Mouse (Mus musculus) liver, embryonic 15.5 days (tissue): ENCODE measurements around the gene Pigk. TPM values are rescaled to one million over a fixed set of nuclear protein-coding genes. Genes with fewer than 3 reads are reported as not detected.
A peak's percentile ranks its signal among the peaks of the same experiment; 100 is the strongest.

Experiments
- ATAC-seq: fragments of 200-750 bp; cut with Nextera tagmentation; 2 replicates; pipeline ENCODE4 v1.8.0; 2017; ENCODE audit warnings: moderate number of reproducible peaks, mild to moderate bottlenecking, moderate library complexity; ENCODE audit not compliant: insufficient read depth
- H3K27ac ChIP-seq: fragments of 300-500 bp; sonication (generic); replicated peaks from 2 replicates; pipeline ENCODE4 v1.5.1; 2015; ENCODE audit warnings: mild to moderate bottlenecking, inconsistent platforms
- H3K27me3 ChIP-seq: fragments of 300-500 bp; sonication (generic); 2 replicates; pipeline ENCODE4 v1.6.1; 2015; ENCODE audit warnings: mild to moderate bottlenecking, inconsistent platforms
- H3K36me3 ChIP-seq: fragments of 300-500 bp; sonication (generic); replicated peaks from 2 replicates; pipeline ENCODE4 v1.6.1; 2015; ENCODE audit warnings: moderate library complexity, mild to moderate bottlenecking, inconsistent platforms
- H3K4me1 ChIP-seq: fragments of 300-500 bp; sonication (generic); replicated peaks from 2 replicates; pipeline ENCODE4 v1.6.1; 2015; ENCODE audit warnings: inconsistent platforms
- H3K4me2 ChIP-seq: fragments of 300-500 bp; sonication (generic); 2 replicates; pipeline ENCODE4 v1.6.1; 2015; ENCODE audit warnings: moderate library complexity, mild to moderate bottlenecking, inconsistent platforms
- H3K4me3 ChIP-seq: fragments of 300-500 bp; sonication (generic); replicated peaks from 2 replicates; pipeline ENCODE4 v1.5.1; 2015; ENCODE audit warnings: mild to moderate bottlenecking, inconsistent platforms
- H3K9ac ChIP-seq: fragments of 300-500 bp; sonication (generic); 2 replicates; pipeline ENCODE4 v1.6.1; 2015; ENCODE audit warnings: moderate library complexity, mild to moderate bottlenecking, inconsistent platforms
- H3K9me3 ChIP-seq: fragments of 300-500 bp; sonication (generic); replicated peaks from 2 replicates; pipeline ENCODE4 v1.6.1; 2016; ENCODE audit warnings: inconsistent platforms
- WGBS: fragments of 180-500 bp; shearing (Covaris S2); methylation state at CpG from one replicate; pipeline ENCODE4 v1.1.7; 2015; ENCODE audit warnings: mixed read lengths; ENCODE audit not compliant: insufficient replicate concordance; 5-methylcytosine and 5-hydroxymethylcytosine counted together
- polyA plus RNA-seq: library from polyadenylated mRNA; unstranded; fragments of >200 nt; fragmentation: Nextera tagmentation; extraction: Ambion mirVana; gene quantifications from 2 replicates; pipeline ENCODE4 v1.2.1, GENCODE M21; 2015

Gene Pigk
- polyA plus RNA-seq, 1 experiment from 2014 or later = 23.5 TPM

DNA sequence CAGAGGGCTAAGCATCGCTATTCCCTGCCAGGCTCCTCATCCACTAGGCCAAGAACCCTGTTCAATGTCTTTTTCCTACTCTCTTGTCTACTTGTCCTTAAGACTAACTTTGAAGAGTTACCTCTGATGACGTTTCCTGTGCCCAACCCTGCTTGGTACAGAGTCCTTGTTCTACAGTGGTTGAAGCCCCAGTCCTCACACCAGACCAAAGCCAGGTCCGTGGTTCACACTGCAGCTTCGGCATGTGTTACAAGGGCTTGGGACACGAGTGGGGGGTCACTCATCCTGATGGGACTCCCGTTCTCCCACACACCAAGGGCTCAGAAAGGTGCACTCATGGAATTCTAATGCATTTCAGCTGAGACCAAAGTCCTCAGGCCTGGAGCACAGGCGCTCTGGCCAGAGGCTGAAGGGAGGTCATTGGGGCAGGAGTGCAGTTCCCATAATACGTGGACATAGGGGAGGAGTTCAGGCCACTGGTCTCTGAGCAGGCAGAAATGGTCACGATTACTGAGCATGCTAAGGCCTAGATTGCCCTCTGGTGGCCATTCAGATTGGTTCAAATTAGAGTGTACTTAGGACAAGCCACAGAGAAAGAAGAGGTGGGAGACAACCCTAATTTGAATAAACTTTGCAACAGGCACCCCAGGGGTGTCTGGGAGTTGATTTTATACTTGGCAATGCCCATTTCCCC is 86.0 kb downstream of the Pigk start:
- ATAC-seq = peak; percentile 77
- whole genome bisulfite sequencing = 56% methylated on average over 9 of the region's 9 CpGs

DNA sequence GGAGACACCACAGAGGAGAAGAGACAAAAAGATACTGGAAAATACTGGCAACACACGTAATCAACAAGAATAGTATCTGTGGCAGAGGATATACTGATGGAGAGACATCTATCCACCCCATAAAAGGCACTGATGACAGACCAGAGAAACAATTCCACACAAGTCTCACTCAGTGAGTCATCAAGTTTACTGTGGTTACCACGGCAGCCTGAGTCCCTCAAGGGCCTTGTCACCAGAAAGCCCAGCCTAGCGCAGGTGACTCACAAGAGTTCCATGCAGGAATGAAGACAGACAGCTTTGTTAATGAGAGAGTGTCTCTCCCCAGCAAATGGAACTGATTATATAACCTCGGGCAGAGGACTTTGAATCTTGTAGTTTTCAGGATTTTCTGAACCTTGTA is 100.0 kb downstream of the Pigk start:
- Histone ChIP-seq H3K9me3 (no peaks in the 10 kb centered on the region), H3K27me3 (no peaks in the 10 kb centered on the region), H3K4me1 (no peaks in the 10 kb centered on the region), H3K36me3 (no peaks in the 10 kb centered on the region), H3K9ac (no peak overlapping the region), H3K27ac (no peak overlapping the region), H3K4me2 (no peak overlapping the region), H3K4me3 (no peak overlapping the region)
- ATAC-seq = no peak
- WGBS = 48% methylated on average over 4 of the region's 4 CpGs

More for the DNA sequence above, 86.0 kb downstream of the Pigk start:
- no peak overlapping the region for H3K4me3 ChIP-seq
- no peaks in the 10 kb centered on the region for H3K36me3 ChIP-seq
- no peak overlapping the region for H3K4me2 ChIP-seq
- no peaks in the 10 kb centered on the region for H3K4me1 ChIP-seq
- H3K27me3 ChIP-seq = no peaks in the 10 kb centered on the region
- H3K27ac ChIP-seq = no peak overlapping the region
- no peak overlapping the region for H3K9ac ChIP-seq
- no peaks in the 10 kb centered on the region for H3K9me3 ChIP-seq

- Histone ChIP-seq H3K27me3 (no peaks in the 10 kb centered on the region), H3K9me3 (no peaks in the 10 kb centered on the region), H3K4me3 (no peak overlapping the region), H3K27ac (no peak overlapping the region), H3K9ac (no peak overlapping the region), H3K4me1 (no peaks in the 10 kb centered on the region), H3K4me2 (no peak overlapping the region), H3K36me3 (no peaks in the 10 kb centered on the region)
- WGBS = 61% methylated on average over 5 of the region's 5 CpGs
- ATAC-seq = no peak
Observed at GRCm38 (mm10) chr3:152815110-152815509, 101.2 kb downstream of the Pigk start.

DNA sequence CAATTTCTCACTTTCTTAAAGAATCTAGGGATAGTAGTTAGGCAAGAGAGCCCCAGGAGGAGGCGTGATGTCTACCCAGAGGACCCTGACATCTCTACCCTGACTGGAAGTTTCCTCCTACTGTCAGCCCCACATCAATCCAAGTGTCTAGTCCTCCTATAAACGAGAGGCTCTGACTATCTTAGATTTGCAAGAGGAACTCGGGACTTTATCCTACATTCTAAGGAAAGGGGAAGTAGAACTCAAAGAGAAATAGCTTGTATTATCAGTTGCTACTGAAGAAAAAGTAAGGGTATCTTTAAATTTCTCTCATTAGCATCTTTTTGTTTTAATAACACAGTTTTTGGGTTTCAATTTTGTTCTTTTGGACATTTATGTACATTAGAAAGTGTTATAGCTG is 106.5 kb downstream of the Pigk start:
- WGBS = 31% methylated on average over 3 of the region's 3 CpGs
- Histone ChIP-seq H3K4me1 (no peaks in the 10 kb centered on the region), H3K27ac (no peak overlapping the region), H3K9me3 (no peaks in the 10 kb centered on the region), H3K4me2 (no peak overlapping the region), H3K9ac (no peak overlapping the region), H3K27me3 (no peaks in the 10 kb centered on the region), H3K4me3 (no peak overlapping the region), H3K36me3 (no peaks in the 10 kb centered on the region)
- no peak for ATAC-seq

- no peak overlapping the region for H3K4me3 ChIP-seq
- H3K27ac ChIP-seq = no peak overlapping the region
- no peaks in the 10 kb centered on the region for H3K4me1 ChIP-seq
- H3K36me3 ChIP-seq = no peaks in the 10 kb centered on the region
- H3K4me2 ChIP-seq = no peak overlapping the region
- no peaks in the 10 kb centered on the region for H3K27me3 ChIP-seq
- ATAC-seq = no peak
- no peak overlapping the region for H3K9ac ChIP-seq
- WGBS = 50% methylated on average over 14 of the region's 14 CpGs
- no peaks in the 10 kb centered on the region for H3K9me3 ChIP-seq
Observed at GRCm38 (mm10) chr3:152821202-152821601, 107.3 kb downstream of the Pigk start.

- WGBS = 68% methylated on average over 3 of the region's 3 CpGs
- no peak overlapping the region for H3K4me2 ChIP-seq
- no peak overlapping the region for H3K27ac ChIP-seq
- H3K4me1 ChIP-seq = no peaks in the 10 kb centered on the region
- H3K27me3 ChIP-seq = no peaks in the 10 kb centered on the region
- H3K9me3 ChIP-seq = no peaks in the 10 kb centered on the region
- H3K9ac ChIP-seq = no peak overlapping the region
- H3K36me3 ChIP-seq = no peaks in the 10 kb centered on the region
- no peak overlapping the region for H3K4me3 ChIP-seq
- no peak for ATAC-seq
Observed at GRCm38 (mm10) chr3:152831377-152831776, 117.5 kb downstream of the Pigk start.

- H3K4me2 ChIP-seq = no peak overlapping the region
- H3K9me3 ChIP-seq = no peaks in the 10 kb centered on the region
- H3K27ac ChIP-seq = no peak overlapping the region
- no peak overlapping the region for H3K9ac ChIP-seq
- WGBS = 73% methylated on average over 9 of the region's 9 CpGs
- no peak overlapping the region for H3K4me3 ChIP-seq
- no peak for ATAC-seq
- H3K36me3 ChIP-seq = no peaks in the 10 kb centered on the region
- H3K27me3 ChIP-seq = no peaks in the 10 kb centered on the region
- no peaks in the 10 kb centered on the region for H3K4me1 ChIP-seq
Observed at GRCm38 (mm10) chr3:152831974-152832373, 118.1 kb downstream of the Pigk start.

GRCm38 (mm10) chr3:152832436-152832835 is 118.5 kb downstream of the Pigk start:
- Histone ChIP-seq H3K4me2 (no peak overlapping the region), H3K4me3 (no peak overlapping the region), H3K9ac (no peak overlapping the region), H3K36me3 (no peaks in the 10 kb centered on the region), H3K27me3 (no peaks in the 10 kb centered on the region), H3K27ac (no peak overlapping the region), H3K4me1 (no peaks in the 10 kb centered on the region), H3K9me3 (no peaks in the 10 kb centered on the region)
- ATAC-seq = no peak
- 71% methylated on average over 4 of the region's 4 CpGs for WGBS

DNA sequence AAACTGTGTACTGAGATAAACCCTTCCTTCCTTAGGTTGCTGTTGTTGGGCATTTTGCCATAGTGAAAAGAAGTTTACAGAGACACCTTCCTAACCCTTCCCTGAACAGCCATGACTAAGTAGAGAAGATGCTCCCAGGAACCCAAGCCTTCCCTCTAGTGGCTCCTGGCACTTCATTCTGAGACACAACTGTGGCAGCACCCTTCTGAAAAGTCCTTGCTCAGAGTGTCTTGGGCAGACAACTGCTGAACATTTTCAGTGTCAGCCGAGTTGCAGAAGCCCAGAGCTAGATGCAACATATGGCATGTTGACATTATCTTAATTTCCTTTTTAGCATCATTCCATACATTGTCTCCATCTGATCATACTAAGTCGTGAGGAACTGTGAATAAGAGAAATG is 123.5 kb downstream of the Pigk start:
- Histone ChIP-seq H3K27me3 (no peaks in the 10 kb centered on the region), H3K9me3 (no peaks in the 10 kb centered on the region), H3K27ac (no peak overlapping the region), H3K36me3 (no peaks in the 10 kb centered on the region), H3K9ac (no peak overlapping the region), H3K4me2 (no peak overlapping the region), H3K4me1 (no peaks in the 10 kb centered on the region), H3K4me3 (no peak overlapping the region)
- WGBS = 47% methylated on average over 2 of the region's 2 CpGs
- ATAC-seq = no peak

DNA sequence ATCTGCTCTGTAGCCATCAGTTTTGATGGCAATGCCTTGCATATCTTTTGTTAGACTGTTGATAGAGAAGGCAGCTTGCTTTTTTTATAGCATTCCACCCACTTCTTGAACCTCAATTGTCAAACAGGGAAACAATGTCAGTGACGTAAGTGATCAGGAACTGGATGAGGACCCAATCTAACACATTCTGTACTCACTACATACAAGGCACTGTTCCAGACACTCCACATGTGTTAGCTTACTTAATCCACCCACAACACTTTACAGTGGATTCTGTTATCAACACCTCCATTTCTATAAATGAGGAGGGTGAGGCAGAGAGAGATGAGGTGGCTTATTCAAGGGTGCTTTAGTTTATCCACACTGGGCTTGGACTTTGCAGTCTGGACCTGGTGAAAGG is 124.0 kb downstream of the Pigk start:
- no peak for ATAC-seq
- no peak overlapping the region for H3K9ac ChIP-seq
- H3K27ac ChIP-seq = no peak overlapping the region
- H3K4me1 ChIP-seq = no peaks in the 10 kb centered on the region
- H3K4me2 ChIP-seq = no peak overlapping the region
- no peak overlapping the region for H3K4me3 ChIP-seq
- no peaks in the 10 kb centered on the region for H3K36me3 ChIP-seq
- no peaks in the 10 kb centered on the region for H3K9me3 ChIP-seq
- H3K27me3 ChIP-seq = no peaks in the 10 kb centered on the region
- WGBS = 72% methylated on average over 1 of the region's 1 CpGs

DNA sequence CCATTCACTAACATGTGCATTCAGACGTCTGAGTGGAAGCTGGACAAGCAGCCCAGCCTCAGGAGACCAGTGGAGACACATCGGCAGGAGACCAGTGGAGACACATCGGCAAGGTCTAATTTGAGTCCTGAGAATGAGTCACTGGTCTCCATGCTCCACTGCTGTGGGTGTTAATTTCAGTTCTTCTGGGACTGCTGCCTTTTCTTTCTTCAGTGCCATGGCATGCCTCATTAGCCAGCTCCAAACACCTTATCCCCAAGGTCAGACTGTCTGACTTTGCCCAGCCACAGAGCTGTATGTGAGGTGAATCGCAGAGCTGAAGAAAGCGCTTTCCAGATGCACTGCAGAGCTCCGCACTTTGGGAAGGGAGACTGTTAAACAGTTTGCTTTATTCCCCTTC is 127.4 kb downstream of the Pigk start:
- H3K27ac ChIP-seq = no peak overlapping the region
- H3K4me1 ChIP-seq = no peaks in the 10 kb centered on the region
- no peak for ATAC-seq
- H3K4me3 ChIP-seq = no peak overlapping the region
- H3K27me3 ChIP-seq = no peaks in the 10 kb centered on the region
- WGBS = 74% methylated on average over 6 of the region's 6 CpGs
- no peaks in the 10 kb centered on the region for H3K36me3 ChIP-seq
- H3K9me3 ChIP-seq = no peaks in the 10 kb centered on the region
- no peak overlapping the region for H3K9ac ChIP-seq
- no peak overlapping the region for H3K4me2 ChIP-seq

DNA sequence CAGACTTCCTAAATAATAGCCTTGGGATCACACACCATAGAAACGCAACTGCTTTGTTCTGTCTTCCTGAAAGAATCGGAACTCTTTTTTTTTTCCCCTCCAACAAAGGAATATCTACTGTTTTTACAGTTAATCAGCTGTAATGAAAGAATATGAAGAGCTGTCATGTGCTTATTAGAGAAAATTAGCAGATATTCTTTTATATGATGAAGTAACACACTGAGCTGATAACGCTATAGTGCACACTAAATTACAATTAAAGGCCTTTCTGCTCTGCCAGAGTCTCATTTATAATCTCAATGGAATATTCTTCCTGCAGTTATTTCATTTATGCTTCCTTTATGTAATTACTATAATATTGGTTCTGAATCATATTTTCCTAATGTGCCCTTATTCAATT is 128.7 kb downstream of the Pigk start:
- Histone ChIP-seq H3K9me3 (no peaks in the 10 kb centered on the region), H3K4me2 (no peak overlapping the region), H3K4me1 (no peaks in the 10 kb centered on the region), H3K4me3 (no peak overlapping the region), H3K27me3 (no peaks in the 10 kb centered on the region), H3K27ac (no peak overlapping the region), H3K9ac (no peak overlapping the region), H3K36me3 (no peaks in the 10 kb centered on the region)
- ATAC-seq = no peak
- WGBS = 63% methylated on average over 3 of the region's 3 CpGs
